Mouse (Mus musculus) erythroblast, embryonic 14.5 days (primary cell): ENCODE results near the gene Ice1.

Source experiments
- GATA1 ChIP-seq: IDR thresholded peaks from 2 replicates; pipeline ENCODE4 v1.6.1; 2012; ENCODE audit warnings: low read length, inconsistent platforms, mixed read lengths
- TAL1 ChIP-seq: IDR thresholded peaks from 3 replicates; pipeline ENCODE4 v1.6.1; 2012; ENCODE audit warnings: low read length, inconsistent platforms, mixed read lengths

DNA sequence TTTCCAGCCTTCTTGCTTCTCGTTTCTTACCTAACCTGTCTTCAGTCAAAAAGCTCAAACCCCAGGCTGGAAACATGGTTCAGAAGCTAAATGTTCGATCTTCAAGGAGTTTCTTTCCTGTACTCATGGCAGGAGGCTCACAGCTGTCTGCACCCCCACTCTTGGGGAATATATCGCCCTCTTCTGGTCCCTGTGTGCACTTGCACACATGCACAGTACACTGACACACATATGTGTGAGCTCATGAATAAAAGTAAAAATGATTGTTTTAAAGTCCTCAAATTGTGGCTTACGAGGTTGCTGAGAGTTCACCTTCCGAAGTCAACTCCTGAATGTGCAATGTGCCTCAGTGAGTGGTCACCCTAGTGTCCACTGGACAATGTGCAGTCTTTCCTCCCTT is 127.2 kb downstream of the Ice1 start:
- no peak for TF ChIP-seq TAL1
- no peak for TF ChIP-seq GATA1
